Comparison of ENCODE assay signal across 8 mouse cellular contexts in genomic region chr1:74297269-74297668, GRCm38 (mm10). TPM values are rescaled to one million over a fixed set of nuclear protein-coding genes. Genes with fewer than 3 reads are reported as not detected.
DNase-seq lines count a peak whose midpoint lies in the region; ATAC-seq lines count a peak whose summit lies in the region.

No protein-coding gene starts in this region.

- DNase-seq in limb, embryonic 10.5 days (ENCODE audit: low spot score): no peak
- peak; percentile 65 for DNase-seq in gastrocnemius, postnatal 14 days
- DNase-seq in ovary, postnatal 14 days (ENCODE audit: low spot score): no peak
- DNase-seq in thymus, postnatal 25 days: no peak
- no peak for DNase-seq in thymus, adult 18-20 months

- intact Hi-C loops in gastrocnemius, postnatal 14 days (cut with DNase I; ENCODE audit: low total_unique reads): no loop called here

- H3K4me3 ChIP-seq in limb, embryonic 13.5 days: no peak overlapping the region
- no peak overlapping the region for H3K4me3 ChIP-seq in limb, embryonic 10.5 days
- H3K4me3 ChIP-seq in limb, embryonic 15.5 days: no peak overlapping the region
- H3K4me3 ChIP-seq in stomach, embryonic 14.5 days (ENCODE audit: low read depth, low read length): no peak overlapping the region

- H3K9ac ChIP-seq in limb, embryonic 13.5 days: no peak overlapping the region
- no peak overlapping the region for H3K9ac ChIP-seq in limb, embryonic 15.5 days
- H3K9ac ChIP-seq in stomach, embryonic 14.5 days (replicated peaks; ENCODE audit: low read depth, low read length): no peak overlapping the region

- H3K4me2 ChIP-seq in limb, embryonic 13.5 days (replicated peaks): no peak overlapping the region
- no peak overlapping the region for H3K4me2 ChIP-seq in limb, embryonic 15.5 days
- peak overlapping the region; percentile 33; the same call in 1 of the 2 replicates for H3K4me2 ChIP-seq in stomach, embryonic 14.5 days (replicated peaks; ENCODE audit: low read depth, low read length)

- peaks cover 42% of the 10 kb centered on the region for H3K4me1 ChIP-seq in limb, embryonic 13.5 days
- H3K4me1 ChIP-seq in limb, embryonic 10.5 days: peaks cover 30% of the 10 kb centered on the region
- H3K4me1 ChIP-seq in limb, embryonic 15.5 days: peaks cover 70% of the 10 kb centered on the region
- peaks cover 58% of the 10 kb centered on the region for H3K4me1 ChIP-seq in stomach, embryonic 14.5 days (ENCODE audit: control insufficient read depth, insufficient read depth, low read length)

- H3K27ac ChIP-seq in limb, embryonic 13.5 days: 0 out of 2 replicates have a peak overlapping the region, but pooled peaks have one; percentile 93
- H3K27ac ChIP-seq in limb, embryonic 10.5 days: no peak overlapping the region; the same call in 1 of the 2 replicates
- peak overlapping the region; percentile 97 for H3K27ac ChIP-seq in limb, embryonic 15.5 days
- peak overlapping the region; percentile 98 for H3K27ac ChIP-seq in stomach, embryonic 14.5 days (ENCODE audit: low read length)

- ATAC-seq in limb, embryonic 13.5 days (ENCODE audit: low FRiP score, low read depth): no peak
- ATAC-seq in limb, embryonic 15.5 days (ENCODE audit: insufficient number of reproducible peaks, low FRiP score, low TSS enrichment, low read depth): no peak
- ATAC-seq in stomach, embryonic 14.5 days (ENCODE audit: insufficient number of reproducible peaks, insufficient read depth, low FRiP score, low read depth): no peak

- 59% methylated on average over 3 of the region's 3 CpGs for WGBS in limb, embryonic 13.5 days
- 57% methylated on average over 3 of the region's 3 CpGs for WGBS in limb, embryonic 10.5 days
- WGBS in limb, embryonic 15.5 days: 49% methylated on average over 3 of the region's 3 CpGs
- 28% methylated on average over 3 of the region's 3 CpGs for WGBS in stomach, embryonic 14.5 days

- H3K36me3 ChIP-seq in limb, embryonic 13.5 days: peaks cover 22% of the 10 kb centered on the region
- peaks cover 22% of the 10 kb centered on the region for H3K36me3 ChIP-seq in limb, embryonic 10.5 days
- H3K36me3 ChIP-seq in limb, embryonic 15.5 days: peaks cover 21% of the 10 kb centered on the region
- peaks cover 8% of the 10 kb centered on the region for H3K36me3 ChIP-seq in stomach, embryonic 14.5 days (ENCODE audit: control insufficient read depth, insufficient read depth, low read length)

- H3K27me3 ChIP-seq in limb, embryonic 13.5 days: no peaks in the 10 kb centered on the region
- H3K27me3 ChIP-seq in limb, embryonic 10.5 days (ENCODE audit: low read depth, poor library complexity, severe bottlenecking): no peaks in the 10 kb centered on the region
- no peaks in the 10 kb centered on the region for H3K27me3 ChIP-seq in limb, embryonic 15.5 days
- no peaks in the 10 kb centered on the region for H3K27me3 ChIP-seq in stomach, embryonic 14.5 days (ENCODE audit: control insufficient read depth, insufficient read depth, low read length)

- no peaks in the 10 kb centered on the region for H3K9me3 ChIP-seq in limb, embryonic 13.5 days
- no peaks in the 10 kb centered on the region for H3K9me3 ChIP-seq in limb, embryonic 10.5 days (replicated peaks)
- H3K9me3 ChIP-seq in limb, embryonic 15.5 days: no peaks in the 10 kb centered on the region
- H3K9me3 ChIP-seq in stomach, embryonic 14.5 days (ENCODE audit: control insufficient read depth, low read depth, low read length): no peaks in the 10 kb centered on the region

RNA-seq across cellular contexts. Expression of gene Tmbim1, which starts 8.2 kb away (rescaled TPM):
- 30.6 and 31.7 TPM in 2 replicates for polyA plus RNA-seq in limb, embryonic 13.5 days (2015; fragmentation: Nextera tagmentation; extraction: Ambion mirVana)
- 10.7 and 12.0 TPM in 2 replicates for polyA plus RNA-seq in limb, embryonic 10.5 days (2016; fragmentation: Nextera tagmentation; extraction: Ambion mirVana)
- total RNA-seq in gastrocnemius, postnatal 14 days (2021): 10 to 100 TPM; 32.4 to 39.8 TPM
- polyA plus RNA-seq in limb, embryonic 15.5 days (2015; fragmentation: Nextera tagmentation; extraction: Ambion mirVana): 58.8 and 69.6 TPM in 2 replicates
- polyA plus RNA-seq in stomach, embryonic 14.5 days (2014; fragmentation: Nextera tagmentation; extraction: Ambion mirVana): 50.1 and 53.9 TPM in 2 replicates

RNA-seq across cellular contexts. Expression of gene Pnkd, which starts 12.5 kb away (rescaled TPM):
- 108 and 112 TPM in 2 replicates for polyA plus RNA-seq in limb, embryonic 13.5 days (2015; fragmentation: Nextera tagmentation; extraction: Ambion mirVana)
- polyA plus RNA-seq in limb, embryonic 10.5 days (2016; fragmentation: Nextera tagmentation; extraction: Ambion mirVana): 113 and 121 TPM in 2 replicates
- total RNA-seq in gastrocnemius, postnatal 14 days (2021): 10 to 100 TPM; 59.8 to 72.1 TPM
- 104 and 114 TPM in 2 replicates for polyA plus RNA-seq in limb, embryonic 15.5 days (2015; fragmentation: Nextera tagmentation; extraction: Ambion mirVana)
- polyA plus RNA-seq in stomach, embryonic 14.5 days (2014; fragmentation: Nextera tagmentation; extraction: Ambion mirVana): 122 and 132 TPM in 2 replicates

RNA-seq across cellular contexts. Expression of gene Aamp, which starts 12.7 kb away (rescaled TPM):
- polyA plus RNA-seq in limb, embryonic 13.5 days (2015; fragmentation: Nextera tagmentation; extraction: Ambion mirVana): 220 and 232 TPM in 2 replicates
- 263 and 272 TPM in 2 replicates for polyA plus RNA-seq in limb, embryonic 10.5 days (2016; fragmentation: Nextera tagmentation; extraction: Ambion mirVana)
- 10 to 100 TPM; 76.7 to 77.5 TPM for total RNA-seq in gastrocnemius, postnatal 14 days (2021)
- polyA plus RNA-seq in limb, embryonic 15.5 days (2015; fragmentation: Nextera tagmentation; extraction: Ambion mirVana): 232 and 249 TPM in 2 replicates
- polyA plus RNA-seq in stomach, embryonic 14.5 days (2014; fragmentation: Nextera tagmentation; extraction: Ambion mirVana): 240 and 261 TPM in 2 replicates

RNA-seq across cellular contexts. Expression of gene Gpbar1, which starts 18.9 kb away (rescaled TPM):
- 0.18 and 0.31 TPM in 2 replicates for polyA plus RNA-seq in limb, embryonic 13.5 days (2015; fragmentation: Nextera tagmentation; extraction: Ambion mirVana)
- polyA plus RNA-seq in limb, embryonic 10.5 days (2016; fragmentation: Nextera tagmentation; extraction: Ambion mirVana): 0.26 TPM in 1 of 2 replicates, not detected in the other
- total RNA-seq in gastrocnemius, postnatal 14 days (2021): not detected
- polyA plus RNA-seq in limb, embryonic 15.5 days (2015; fragmentation: Nextera tagmentation; extraction: Ambion mirVana): 0.18 TPM in 1 of 2 replicates, not detected in the other
- 3.5 and 4.1 TPM in 2 replicates for polyA plus RNA-seq in stomach, embryonic 14.5 days (2014; fragmentation: Nextera tagmentation; extraction: Ambion mirVana)
